Mouse (Mus musculus) testis, postnatal 10 days (tissue): ENCODE measurements around the gene Adk.
"Not testable (repeated sequence)": the region's sequence is repeated elsewhere in the genome, so short reads cannot be mapped to it uniquely, and the experiment has no call there.

Source experiments
- DNase-seq: peaks from one replicate; pipeline ENCODE4 v3.0.0; 2021; ENCODE audit warnings: low spot score

Gene Adk

DNA sequence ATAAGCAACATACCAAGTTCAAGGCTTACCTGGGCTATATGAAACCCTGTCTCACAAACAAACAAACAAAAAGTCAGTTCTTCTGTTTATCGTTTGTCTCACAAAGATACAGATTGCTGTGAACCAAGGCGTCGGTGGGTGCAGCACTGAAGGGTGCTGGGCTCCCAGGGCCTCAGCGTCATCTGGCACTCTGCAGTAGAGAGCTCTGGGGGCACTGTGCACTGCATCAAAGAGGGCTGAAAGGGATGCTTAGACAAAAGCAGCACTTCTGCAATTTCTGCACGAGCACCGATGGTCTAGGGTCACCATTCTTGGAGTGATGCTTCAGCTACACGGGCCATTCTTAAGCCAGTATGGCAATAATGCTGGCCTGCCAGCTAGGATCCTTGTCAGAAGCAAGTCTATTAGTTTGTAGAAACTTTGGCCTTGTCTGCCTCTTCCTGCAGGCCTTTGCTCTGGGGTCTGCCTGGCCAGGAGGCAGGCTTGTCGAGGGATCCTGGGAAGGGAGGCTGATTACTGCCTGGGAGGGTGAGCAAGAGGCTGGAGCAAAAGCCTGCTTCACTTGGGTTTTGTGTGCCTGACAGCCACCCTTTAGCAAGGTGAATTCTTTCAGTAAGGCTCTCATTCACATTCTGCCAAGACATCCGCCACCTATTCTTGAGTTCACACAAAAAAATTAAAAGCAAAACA, 436.2 kb downstream of the Adk start:
- not testable (repeated sequence) for DNase-seq

DNA sequence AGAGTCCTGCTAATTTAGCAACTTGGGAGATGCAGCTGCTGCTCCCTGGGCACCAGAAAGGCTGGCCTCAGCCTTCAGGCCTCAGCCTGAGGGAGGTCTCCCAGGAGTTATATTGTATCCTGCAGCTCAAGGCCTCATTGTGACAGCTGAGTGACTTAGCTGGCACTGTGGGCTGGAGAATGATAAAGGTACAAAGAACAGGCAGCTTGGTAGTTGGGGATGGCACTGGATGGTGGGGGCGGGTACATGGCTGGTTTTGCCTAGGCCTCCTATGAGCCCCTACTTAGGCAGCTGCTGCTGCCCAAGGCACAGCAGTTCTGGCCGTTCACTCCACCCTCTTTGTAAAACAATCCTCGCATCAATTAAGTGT, 436.7 kb downstream of the Adk start:
- DNase-seq: peak; percentile 51

DNA sequence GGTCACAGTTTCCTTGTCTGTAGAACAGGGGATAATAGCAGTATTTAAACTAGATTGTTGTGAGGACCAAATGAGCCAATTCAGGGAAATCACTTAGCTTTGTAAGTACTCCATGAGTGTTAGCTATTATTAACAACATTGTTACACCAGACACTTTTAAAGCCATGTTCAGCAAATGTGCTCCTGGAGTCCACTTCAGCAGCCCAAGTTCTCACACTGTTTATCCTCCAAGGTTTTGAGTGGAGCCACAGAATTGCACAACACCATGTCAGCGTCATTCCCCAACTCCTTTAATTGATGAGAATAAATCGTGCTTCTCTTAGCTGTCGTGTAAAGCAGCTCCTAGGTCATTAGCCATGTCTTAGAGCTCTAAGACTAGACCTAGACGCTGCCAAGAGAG, 437.8 kb downstream of the Adk start:
- DNase-seq: no peak
